Mouse (Mus musculus): ENCODE measurements around the gene C1qtnf5. TPM values are rescaled to one million over a fixed set of nuclear protein-coding genes. Genes with fewer than 3 reads are reported as not detected.

Gene C1qtnf5
- polyA plus RNA-seq, 1 experiment: 30.5 TPM

DNA sequence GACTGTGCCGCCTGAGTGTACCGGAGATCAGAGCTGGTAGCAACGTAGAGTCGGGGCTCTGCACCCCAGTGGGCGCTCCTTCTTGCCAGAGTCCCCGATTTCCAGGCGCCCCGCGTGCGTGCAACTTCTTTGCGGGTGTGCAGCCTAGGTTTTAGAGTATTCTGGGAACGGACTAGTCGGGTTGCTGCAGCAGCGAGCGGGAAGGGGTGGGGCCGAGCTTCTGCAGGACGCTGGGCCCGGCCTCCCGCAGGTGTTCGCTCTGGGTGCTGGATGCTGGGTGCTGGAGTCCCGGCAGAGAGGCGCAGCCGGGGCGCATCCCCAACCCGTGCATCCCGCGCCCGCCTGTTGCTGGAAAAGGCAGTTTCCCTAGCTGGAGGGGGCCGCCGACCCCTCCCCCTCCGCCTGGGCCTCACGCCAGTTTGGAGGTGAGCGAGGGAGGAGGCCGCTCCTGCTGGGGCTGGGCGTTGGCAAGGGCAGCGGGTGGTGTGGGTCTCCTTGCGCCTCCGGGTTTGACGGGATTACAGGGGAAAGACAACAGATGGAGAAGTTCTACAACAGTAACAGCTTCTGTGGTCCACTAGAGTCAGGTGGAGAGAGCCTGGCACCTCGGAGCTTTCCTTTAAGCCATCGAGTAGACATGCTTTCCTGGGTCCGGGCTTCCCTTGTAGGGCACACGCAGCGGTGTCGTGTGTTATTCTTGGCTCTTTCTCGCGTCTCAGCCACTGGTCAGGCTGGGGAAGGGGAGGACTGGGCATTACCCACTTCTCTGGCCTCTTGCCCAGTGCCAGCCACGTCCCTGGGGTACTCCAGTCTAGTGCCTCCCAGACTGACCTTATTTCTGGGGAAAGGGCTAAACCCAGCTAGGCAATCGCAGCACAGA, 28.0 kb downstream of the C1qtnf5 start:
- no peaks in the 10 kb centered on the region for H3K4me1 ChIP-seq (ENCODE audit: control insufficient read depth, insufficient read depth, low read length)
- peak overlapping the region; percentile 60; the same call in 1 of the 2 replicates for H3K27ac ChIP-seq (ENCODE audit: insufficient read depth, low read length)

DNA sequence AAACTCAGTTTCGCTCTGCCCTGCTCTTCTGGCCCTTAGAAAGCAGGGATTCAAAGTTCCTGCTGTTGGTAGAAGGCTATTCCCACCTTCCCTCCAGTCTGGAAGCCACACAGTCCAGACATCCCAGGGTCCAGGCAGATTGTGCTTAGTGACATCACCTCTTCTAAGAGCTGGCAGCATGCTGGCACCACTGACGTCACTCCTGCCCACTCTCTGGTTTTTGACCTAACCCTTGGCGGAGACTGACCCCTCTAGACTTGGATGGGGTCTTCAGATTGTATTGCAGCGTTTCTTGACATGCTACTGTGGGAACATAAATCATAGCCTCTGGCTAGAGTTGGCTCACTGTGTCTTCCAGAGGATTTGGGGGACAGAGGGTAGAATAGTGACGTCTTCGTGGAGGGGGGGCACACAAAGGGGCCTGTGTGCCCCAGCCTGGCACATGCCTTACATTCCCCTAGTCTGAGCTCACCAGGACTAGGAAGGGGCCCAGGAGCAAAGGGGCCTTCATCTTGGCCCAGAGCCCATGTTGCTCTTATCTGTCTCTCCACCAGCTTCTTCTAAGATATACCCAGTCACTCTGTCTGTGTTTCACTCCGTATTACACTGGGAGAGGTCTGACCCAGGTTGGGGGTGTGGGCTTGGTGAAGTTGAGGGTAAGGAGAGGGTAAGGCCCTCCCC, 28.8 kb downstream of the C1qtnf5 start:
- no peak for TF ChIP-seq POLR2A (IDR thresholded peaks at IDR 0.05; ENCODE audit: extremely low read depth, insufficient read depth, low read length)
- TF ChIP-seq CTCF (IDR thresholded peaks at IDR 0.05; ENCODE audit: extremely low read depth, insufficient read depth, low read length): no peak

More for the DNA sequence above, 28.0 kb downstream of the C1qtnf5 start:
- H3K4me3 ChIP-seq (ENCODE audit: insufficient read depth, low read length): peak overlapping the region; percentile 45
- TF ChIP-seq CTCF (IDR thresholded peaks at IDR 0.05; ENCODE audit: extremely low read depth, insufficient read depth, low read length) (no peak), POLR2A (IDR thresholded peaks at IDR 0.05; ENCODE audit: extremely low read depth, insufficient read depth, low read length) (no peak)

DNA sequence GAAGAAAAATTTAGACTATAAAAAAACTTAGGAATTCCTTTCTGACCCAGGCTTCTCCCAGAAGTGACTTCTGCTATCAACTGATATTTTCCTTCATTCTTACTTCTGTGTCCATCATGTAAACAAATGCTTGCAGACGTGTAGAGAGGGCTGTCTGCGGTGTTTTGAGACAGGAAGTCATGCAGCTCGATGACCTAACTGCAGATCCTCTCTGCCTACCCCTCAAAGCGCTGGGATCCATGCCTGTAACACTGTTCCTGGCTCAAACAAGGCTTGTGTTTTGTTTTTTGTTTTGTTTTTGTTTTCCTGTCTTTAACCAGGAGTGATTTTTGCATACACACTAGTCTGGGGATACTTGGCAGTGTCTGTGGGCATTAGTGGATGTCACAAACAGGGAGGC, 30.8 kb downstream of the C1qtnf5 start:
- TF ChIP-seq CTCF (IDR thresholded peaks at IDR 0.05; ENCODE audit: extremely low read depth, insufficient read depth, low read length) (no peak), POLR2A (IDR thresholded peaks at IDR 0.05; ENCODE audit: extremely low read depth, insufficient read depth, low read length) (no peak)
- Histone ChIP-seq H3K4me3 (ENCODE audit: insufficient read depth, low read length) (no peak overlapping the region), H3K27ac (ENCODE audit: insufficient read depth, low read length) (no peak overlapping the region), H3K4me1 (ENCODE audit: control insufficient read depth, insufficient read depth, low read length) (no peaks in the 10 kb centered on the region)

More for the DNA sequence above, 28.8 kb downstream of the C1qtnf5 start:
- no peak overlapping the region for H3K27ac ChIP-seq (ENCODE audit: insufficient read depth, low read length)
- peak overlapping the region; percentile 45; the same call in 1 of the 2 replicates for H3K4me3 ChIP-seq (ENCODE audit: insufficient read depth, low read length)
- H3K4me1 ChIP-seq (ENCODE audit: control insufficient read depth, insufficient read depth, low read length): no peaks in the 10 kb centered on the region

DNA sequence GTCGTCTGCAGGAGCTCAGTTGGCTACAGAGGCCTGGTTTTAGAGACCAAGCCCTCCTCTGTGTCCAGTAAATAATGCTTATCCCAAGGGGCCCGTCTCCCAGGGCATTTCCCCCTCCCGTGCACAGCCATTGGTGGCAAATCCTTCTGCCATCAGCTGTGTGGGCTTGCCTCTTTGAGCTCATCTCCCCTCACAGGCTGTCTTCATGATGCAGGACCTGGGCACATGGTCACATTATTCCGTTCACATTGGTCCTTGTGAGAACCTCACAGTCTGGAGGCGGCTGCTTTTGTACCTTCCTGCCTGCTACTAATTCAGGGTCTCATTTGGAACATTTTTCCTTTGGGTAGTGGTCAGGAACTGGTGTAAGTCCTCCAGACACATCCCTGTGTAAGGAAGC, 34.9 kb downstream of the C1qtnf5 start:
- TF ChIP-seq CTCF (IDR thresholded peaks at IDR 0.05; ENCODE audit: extremely low read depth, insufficient read depth, low read length): no peak
- no peak for TF ChIP-seq POLR2A (IDR thresholded peaks at IDR 0.05; ENCODE audit: extremely low read depth, insufficient read depth, low read length)
- no peak overlapping the region for H3K4me3 ChIP-seq (ENCODE audit: insufficient read depth, low read length)
- H3K4me1 ChIP-seq (ENCODE audit: control insufficient read depth, insufficient read depth, low read length): no peaks in the 10 kb centered on the region
- H3K27ac ChIP-seq (ENCODE audit: insufficient read depth, low read length): no peak overlapping the region

DNA sequence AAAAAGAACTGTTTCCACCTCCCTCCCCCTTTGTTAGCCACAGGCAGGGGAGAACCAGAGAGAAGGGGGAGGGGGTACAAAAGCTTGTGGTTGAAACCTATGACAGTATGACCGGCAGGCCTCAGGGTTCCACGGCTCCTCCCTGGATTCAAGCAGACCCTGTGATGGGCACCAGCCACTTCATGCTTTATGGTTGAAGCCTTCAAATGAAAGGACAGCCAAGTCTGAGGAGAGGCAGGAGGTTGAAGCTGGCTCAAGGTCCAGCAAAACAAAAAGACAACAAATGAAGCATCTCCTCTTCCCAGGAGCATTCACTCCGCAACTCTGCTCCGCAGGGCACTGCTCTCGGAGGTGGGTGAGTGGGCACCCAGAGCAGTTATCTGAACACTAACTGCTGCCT, 36.4 kb downstream of the C1qtnf5 start:
- Histone ChIP-seq H3K27ac (ENCODE audit: insufficient read depth, low read length) (no peak overlapping the region), H3K4me1 (ENCODE audit: control insufficient read depth, insufficient read depth, low read length) (no peaks in the 10 kb centered on the region), H3K4me3 (ENCODE audit: insufficient read depth, low read length) (no peak overlapping the region)
- TF ChIP-seq CTCF (IDR thresholded peaks at IDR 0.05; ENCODE audit: extremely low read depth, insufficient read depth, low read length): no peak
- no peak for TF ChIP-seq POLR2A (IDR thresholded peaks at IDR 0.05; ENCODE audit: extremely low read depth, insufficient read depth, low read length)

DNA sequence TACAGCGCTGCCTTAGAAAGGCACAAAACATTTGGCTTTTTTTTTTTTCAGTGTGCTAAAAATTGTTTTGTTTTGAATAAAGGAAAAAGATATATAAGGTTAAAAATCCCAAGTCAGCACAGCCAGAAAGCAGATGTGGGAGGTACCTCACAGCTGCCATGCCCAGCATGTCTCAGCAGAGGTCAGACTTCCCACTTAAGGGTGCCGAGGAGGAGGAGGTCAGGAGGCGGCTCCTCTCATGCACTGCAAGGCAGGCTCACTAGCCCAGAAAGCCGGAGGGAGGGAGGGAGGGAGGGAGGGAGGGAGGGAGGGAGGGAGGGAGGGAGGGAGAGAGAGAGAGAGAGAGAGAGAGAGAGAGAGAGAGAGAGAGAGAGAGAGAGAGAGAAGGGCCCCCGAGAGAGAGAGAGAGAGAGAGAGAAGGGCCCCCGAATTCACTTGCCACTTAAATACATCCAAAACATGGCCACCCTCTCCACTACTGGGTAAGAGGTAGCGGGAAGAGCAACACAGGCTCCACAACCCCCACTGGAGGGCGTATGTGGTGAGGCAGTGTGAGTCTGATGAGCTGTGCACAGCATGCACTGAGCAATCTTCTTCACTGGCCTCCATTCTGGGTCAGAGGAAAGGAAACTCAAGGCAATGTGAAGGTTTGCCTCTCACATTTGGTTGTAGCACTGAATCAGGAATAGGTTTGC, 37.1 kb downstream of the C1qtnf5 start:
- no peaks in the 10 kb centered on the region for H3K4me1 ChIP-seq (ENCODE audit: control insufficient read depth, insufficient read depth, low read length)
- TF ChIP-seq CTCF (IDR thresholded peaks at IDR 0.05; ENCODE audit: extremely low read depth, insufficient read depth, low read length) (0 out of 2 replicates have a peak, but pooled peaks have one; percentile 24), POLR2A (IDR thresholded peaks at IDR 0.05; ENCODE audit: extremely low read depth, insufficient read depth, low read length) (no peak)
- no peak overlapping the region for H3K4me3 ChIP-seq (ENCODE audit: insufficient read depth, low read length)
- H3K27ac ChIP-seq (ENCODE audit: insufficient read depth, low read length): no peak overlapping the region

DNA sequence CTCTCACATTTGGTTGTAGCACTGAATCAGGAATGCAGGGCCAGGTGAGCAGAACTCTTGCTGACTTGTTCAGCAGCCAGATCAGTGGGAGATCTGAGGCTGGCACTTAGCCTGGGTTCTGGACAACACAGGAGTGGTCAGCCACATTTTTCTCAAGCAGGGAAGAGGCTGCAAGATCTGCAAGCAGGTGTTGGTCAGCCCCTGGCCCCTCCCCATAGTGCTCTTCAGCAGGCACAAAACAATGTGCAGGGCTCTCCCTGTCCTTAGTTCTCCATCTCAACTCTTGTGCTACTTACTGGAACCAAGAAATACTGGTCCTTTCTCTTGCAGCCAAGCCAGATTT, 37.6 kb downstream of the C1qtnf5 start:
- H3K4me3 ChIP-seq (ENCODE audit: insufficient read depth, low read length): no peak overlapping the region
- TF ChIP-seq CTCF (IDR thresholded peaks at IDR 0.05; ENCODE audit: extremely low read depth, insufficient read depth, low read length): no peak
- no peak for TF ChIP-seq POLR2A (IDR thresholded peaks at IDR 0.05; ENCODE audit: extremely low read depth, insufficient read depth, low read length)
- H3K4me1 ChIP-seq (ENCODE audit: control insufficient read depth, insufficient read depth, low read length): no peaks in the 10 kb centered on the region
- no peak overlapping the region for H3K27ac ChIP-seq (ENCODE audit: insufficient read depth, low read length)

DNA sequence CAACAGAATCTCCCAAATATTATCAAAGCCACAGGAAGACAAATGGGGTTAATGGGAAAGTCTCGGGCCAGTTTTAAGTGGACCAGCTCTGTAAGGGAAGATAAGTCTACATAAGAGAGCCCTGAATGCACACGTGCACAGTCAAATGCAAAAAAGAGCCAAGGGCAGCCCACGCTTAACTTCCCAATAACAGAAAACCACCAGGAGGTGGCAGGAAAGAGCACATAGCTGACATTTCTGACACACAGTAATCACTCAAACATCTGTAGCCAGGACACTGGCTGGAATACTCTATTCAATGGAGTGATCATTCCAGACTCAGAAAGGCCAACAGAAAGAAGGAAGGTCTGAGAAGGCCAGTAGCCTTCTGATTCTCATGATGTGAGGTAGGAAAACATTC, 40.2 kb downstream of the C1qtnf5 start:
- H3K4me1 ChIP-seq (ENCODE audit: control insufficient read depth, insufficient read depth, low read length): no peaks in the 10 kb centered on the region
- TF ChIP-seq POLR2A (IDR thresholded peaks at IDR 0.05; ENCODE audit: extremely low read depth, insufficient read depth, low read length) (no peak), CTCF (IDR thresholded peaks at IDR 0.05; ENCODE audit: extremely low read depth, insufficient read depth, low read length) (peak; percentile 28; the same call in 1 of the 2 replicates)
- no peak overlapping the region for H3K4me3 ChIP-seq (ENCODE audit: insufficient read depth, low read length)
- H3K27ac ChIP-seq (ENCODE audit: insufficient read depth, low read length): no peak overlapping the region

Other genes starting within 250 kb of the C1qtnf5 start
- gene Thy1, start 63.9 kb upstream of the C1qtnf5 start, polyA plus RNA-seq (2012; rRNA removed): 1,180 and 1,226 TPM in 2 replicates
- 50.1 and 50.9 TPM in 2 replicates for gene Usp2, start 40.2 kb upstream of the C1qtnf5 start, polyA plus RNA-seq (2012; rRNA removed)
- gene Mfrp, start 5.5 kb upstream of the C1qtnf5 start, polyA plus RNA-seq (2012; rRNA removed): 0.15 and 0.35 TPM in 2 replicates
- 0.10 and 0.19 TPM in 2 replicates for gene Gm49380, start 6.3 kb downstream of the C1qtnf5 start, polyA plus RNA-seq (2012; rRNA removed)
- gene Rnf26, start 6.3 kb downstream of the C1qtnf5 start, polyA plus RNA-seq (2012; rRNA removed): 29.5 and 30.3 TPM in 2 replicates
- 26.2 and 27.4 TPM in 2 replicates for gene Mcam, start 27.2 kb downstream of the C1qtnf5 start, polyA plus RNA-seq (2012; rRNA removed)
- 18.2 and 22.8 TPM in 2 replicates for gene Cbl, start 126.8 kb downstream of the C1qtnf5 start, polyA plus RNA-seq (2012; rRNA removed)
- gene Ccdc153, start 133.4 kb downstream of the C1qtnf5 start, polyA plus RNA-seq (2012; rRNA removed): 1.8 and 4.9 TPM in 2 replicates
- gene Pdzd3, start 144.2 kb downstream of the C1qtnf5 start, polyA plus RNA-seq (2012; rRNA removed): 0.40 and 0.71 TPM in 2 replicates
- 7.0 and 8.0 TPM in 2 replicates for gene Nlrx1, start 161.4 kb downstream of the C1qtnf5 start, polyA plus RNA-seq (2012; rRNA removed)
- gene Abcg4, start 181.4 kb downstream of the C1qtnf5 start, polyA plus RNA-seq (2012; rRNA removed): 86.3 and 91.1 TPM in 2 replicates
- gene Hinfp, start 198.4 kb downstream of the C1qtnf5 start, polyA plus RNA-seq (2012; rRNA removed): 27.6 and 33.6 TPM in 2 replicates
- gene C2cd2l, start 213.0 kb downstream of the C1qtnf5 start, polyA plus RNA-seq (2012; rRNA removed): 203 and 213 TPM in 2 replicates
- gene Dpagt1, start 218.8 kb downstream of the C1qtnf5 start, polyA plus RNA-seq (2012; rRNA removed): 18.0 and 19.3 TPM in 2 replicates
- gene H2afx, start 227.4 kb downstream of the C1qtnf5 start, polyA plus RNA-seq (2012; rRNA removed): 64.8 and 68.3 TPM in 2 replicates
- 30.5 and 31.2 TPM in 2 replicates for gene Hmbs, start 237.0 kb downstream of the C1qtnf5 start, polyA plus RNA-seq (2012; rRNA removed)

All from cortical plate, adult 2 months (tissue).